In the genomic region with DNA sequence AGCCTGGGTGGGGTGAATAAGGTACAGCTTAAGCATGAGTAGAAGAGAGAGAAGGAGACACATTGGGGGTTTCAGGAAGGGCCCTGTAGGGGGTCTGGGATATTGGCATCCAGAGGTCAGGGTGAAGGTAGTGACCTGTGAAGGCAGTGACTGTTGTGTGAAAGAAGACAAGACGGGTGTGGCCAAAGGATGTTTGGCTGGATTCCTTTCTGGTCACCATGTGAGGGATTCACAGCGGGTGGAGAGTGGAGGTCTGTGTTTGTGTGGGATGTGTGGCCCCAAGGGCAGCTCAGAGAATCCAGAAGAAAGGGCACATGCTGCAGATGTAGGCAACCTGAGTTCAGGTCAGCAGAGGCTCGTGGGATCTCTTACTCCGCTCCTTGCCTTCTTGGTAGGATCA, we compare ENCODE assay signal across 22 mouse cellular contexts. TPM values are rescaled to one million over a fixed set of nuclear protein-coding genes. Genes with fewer than 3 reads are reported as not detected.
A peak's percentile ranks its signal among the peaks of the same experiment; 100 is the strongest.
DNase-seq lines count a peak whose midpoint lies in the region; ATAC-seq and TF ChIP-seq lines count a peak whose summit lies in the region.
"Had no signal": no experiment of that assay in that cellular context is flagged by ENCODE, and none has a peak within 500 bp of the region (broad histone marks: within the 10 kb centered on the region; RNA-seq: fewer than 3 reads in every experiment).

No protein-coding gene starts in this region.

- no peak for TF ChIP-seq CTCF in hindbrain, postnatal 0 days (IDR thresholded peaks at IDR 0.05; ENCODE audit: low read depth)
- TF ChIP-seq CTCF in ES-Bruce4 (IDR thresholded peaks at IDR 0.05; ENCODE audit: low read depth, low read length) = no peak
- no peak for TF ChIP-seq CTCF in kidney, adult 2 months (conservative IDR thresholded peaks at IDR 0.05; ENCODE audit: insufficient read depth, insufficient read length, low read depth, low read length)

- no peaks in the 10 kb centered on the region for H3K27me3 ChIP-seq in hindbrain, embryonic 10.5 days (ENCODE audit: insufficient read depth, poor library complexity, severe bottlenecking)
- no peaks in the 10 kb centered on the region for H3K27me3 ChIP-seq in hindbrain, postnatal 0 days (ENCODE audit: insufficient read depth, low read length)
- no peaks in the 10 kb centered on the region for H3K27me3 ChIP-seq in ES-Bruce4 (ENCODE audit: control insufficient read depth, insufficient read depth, low read length, poor library complexity, severe bottlenecking)
- no peaks in the 10 kb centered on the region; the same call in 1 of the 2 replicates for H3K27me3 ChIP-seq in kidney, adult 2 months (replicated peaks; ENCODE audit: control insufficient read depth, insufficient read depth, low read length)
- H3K27me3 ChIP-seq: embryonic facial prominence, embryonic 13.5 days; forebrain, embryonic 12.5 days had no signal

- DNase-seq in hindbrain, embryonic 10.5 days (ENCODE audit: low spot score) = peak; percentile 34
- DNase-seq in hindbrain, postnatal 0 days (ENCODE audit: low spot score) = no peak
- peak; percentile 74 for DNase-seq in ZHBTc4 (ENCODE audit: low read depth, low spot score)
- peak; percentile 13 for DNase-seq in embryo, embryonic 9.5 days (ENCODE audit: extremely low spot score)
- DNase-seq in kidney, postnatal 14 days = no peak
- DNase-seq in kidney, adult 2 months = no peak
- DNase-seq: adrenal gland, adult 2 months; adrenal gland, postnatal 25 days; cerebellum, adult 11 months; cerebellum, adult 8-10 months; cerebellum, postnatal 14 days; gastrocnemius, postnatal 10 days; heart, adult 18-20 months; heart, postnatal 10 days had no signal

- ATAC-seq in hindbrain, postnatal 0 days = no peak
- no peak for ATAC-seq in cerebellum, adult (ENCODE audit: insufficient number of reproducible peaks, low FRiP score, low TSS enrichment)
- ATAC-seq: forebrain, embryonic 16.5 days; intestine, embryonic 16.5 days had no signal

- TF ChIP-seq POLR2A in ES-Bruce4 (IDR thresholded peaks at IDR 0.05; ENCODE audit: insufficient read depth, low read length) = no peak
- TF ChIP-seq POLR2A in kidney, adult 2 months (IDR thresholded peaks at IDR 0.05; ENCODE audit: low read depth, low read length) = no peak

- H3K4me3 ChIP-seq in hindbrain, embryonic 10.5 days = no peak overlapping the region
- H3K4me3 ChIP-seq in hindbrain, postnatal 0 days (ENCODE audit: low read length) = no peak overlapping the region
- H3K4me3 ChIP-seq in ES-Bruce4 (ENCODE audit: low read depth, low read length) = no peak overlapping the region
- no peak overlapping the region for H3K4me3 ChIP-seq in kidney, adult 2 months (ENCODE audit: insufficient read depth, low read depth, low read length)
- H3K4me3 ChIP-seq: embryonic facial prominence, embryonic 13.5 days; forebrain, embryonic 12.5 days; heart, embryonic 10.5 days had no signal

- H3K4me2 ChIP-seq in hindbrain, postnatal 0 days (ENCODE audit: low read depth, low read length) = no peak overlapping the region
- H3K4me2 ChIP-seq: embryonic facial prominence, embryonic 13.5 days; forebrain, embryonic 12.5 days; hindbrain, embryonic 14.5 days had no signal

- no peak overlapping the region for H3K27ac ChIP-seq in hindbrain, embryonic 10.5 days
- H3K27ac ChIP-seq in hindbrain, postnatal 0 days = no peak overlapping the region
- H3K27ac ChIP-seq in ES-Bruce4 (ENCODE audit: insufficient read depth, low read length) = no peak overlapping the region
- no peak overlapping the region for H3K27ac ChIP-seq in kidney, adult 2 months (ENCODE audit: insufficient read depth, low read depth, low read length)
- H3K27ac ChIP-seq: embryonic facial prominence, embryonic 13.5 days; forebrain, embryonic 12.5 days; heart, embryonic 10.5 days; hindbrain, embryonic 14.5 days had no signal

- no peak overlapping the region for H3K9ac ChIP-seq in hindbrain, postnatal 0 days (replicated peaks; ENCODE audit: low read length)
- no peak overlapping the region for H3K9ac ChIP-seq in ES-Bruce4 (ENCODE audit: low read depth, poor library complexity, severe bottlenecking)
- H3K9ac ChIP-seq: embryonic facial prominence, embryonic 13.5 days; forebrain, embryonic 12.5 days; hindbrain, embryonic 14.5 days had no signal

- peaks cover 9% of the 10 kb centered on the region for H3K4me1 ChIP-seq in hindbrain, embryonic 10.5 days (replicated peaks)
- no peaks in the 10 kb centered on the region for H3K4me1 ChIP-seq in hindbrain, postnatal 0 days (ENCODE audit: insufficient read depth, low read length)
- H3K4me1 ChIP-seq in ES-Bruce4 (ENCODE audit: control insufficient read depth, insufficient read depth, low read length) = no peaks in the 10 kb centered on the region
- H3K4me1 ChIP-seq in kidney, adult 2 months (ENCODE audit: control insufficient read depth, insufficient read depth, low read length) = no peaks in the 10 kb centered on the region
- H3K4me1 ChIP-seq: embryonic facial prominence, embryonic 13.5 days; forebrain, embryonic 12.5 days had no signal

- H3K36me3 ChIP-seq in hindbrain, embryonic 10.5 days = no peaks in the 10 kb centered on the region
- no peaks in the 10 kb centered on the region for H3K36me3 ChIP-seq in hindbrain, postnatal 0 days (ENCODE audit: insufficient read depth, low read length)
- no peaks in the 10 kb centered on the region for H3K36me3 ChIP-seq in ES-Bruce4 (ENCODE audit: control insufficient read depth, insufficient read depth, low read length, poor library complexity, severe bottlenecking)
- H3K36me3 ChIP-seq in kidney, adult 2 months (ENCODE audit: control insufficient read depth, insufficient read depth, low read length) = no peaks in the 10 kb centered on the region
- H3K36me3 ChIP-seq: embryonic facial prominence, embryonic 13.5 days; forebrain, embryonic 12.5 days; heart, embryonic 10.5 days had no signal

- H3K9me3 ChIP-seq in hindbrain, embryonic 10.5 days = no peaks in the 10 kb centered on the region
- no peaks in the 10 kb centered on the region for H3K9me3 ChIP-seq in hindbrain, postnatal 0 days (ENCODE audit: low read length)
- no peaks in the 10 kb centered on the region for H3K9me3 ChIP-seq in ES-Bruce4 (replicated peaks; ENCODE audit: control insufficient read depth, insufficient read depth, low read length, poor library complexity, severe bottlenecking)
- H3K9me3 ChIP-seq: embryonic facial prominence, embryonic 13.5 days; forebrain, embryonic 12.5 days; heart, embryonic 10.5 days had no signal

- WGBS in hindbrain, embryonic 10.5 days = 39% methylated on average over 4 of the region's 4 CpGs
- 50% methylated on average over 4 of the region's 4 CpGs for WGBS in hindbrain, postnatal 0 days
- 74% methylated on average over 4 of the region's 4 CpGs for WGBS in kidney, adult 2 months

- TF ChIP-seq EP300 in ES-Bruce4 (IDR thresholded peaks at IDR 0.05; ENCODE audit: insufficient read depth, low read depth, low read length) = peak; percentile 65; the same call in 1 of the 2 replicates

RNA-seq across cellular contexts. Expression of gene Klf12, which starts 29.6 kb away (rescaled TPM):
- polyA plus RNA-seq in hindbrain, embryonic 10.5 days (2016; fragmentation: Nextera tagmentation; extraction: Ambion mirVana) = 12.4 and 19.8 TPM in 2 replicates
- total RNA-seq in hindbrain, postnatal 0 days (2014; rRNA removed) = 43.2 TPM in 2 replicates
- 19.5 and 21.1 TPM in 2 replicates for polyA plus RNA-seq in hindbrain, postnatal 0 days (2015; fragmentation: Nextera tagmentation; extraction: Ambion mirVana)
- 5.9 and 8.2 TPM in 2 replicates for polyA plus RNA-seq in ES-Bruce4 (2011; ENCODE audit: insufficient read depth, insufficient read length, low read depth, missing spikeins)
- 10.4 and 11.0 TPM in 2 replicates for polyA plus RNA-seq in kidney, adult 2 months (2012; rRNA removed)

Comparison
In these comparisons a context has a peak if more than half of its experiments do, and no peak if none do; other contexts are left out.
1. DNase-seq: peak in hindbrain, embryonic 10.5 days (single experiment), ZHBTc4 (single experiment) and embryo, embryonic 9.5 days (single experiment); none in hindbrain, postnatal 0 days (single experiment), kidney, postnatal 14 days (single experiment) and kidney, adult 2 months (single experiment).